Mouse (Mus musculus): Measurements from ENCODE around the gene Nfkbid.

DNA sequence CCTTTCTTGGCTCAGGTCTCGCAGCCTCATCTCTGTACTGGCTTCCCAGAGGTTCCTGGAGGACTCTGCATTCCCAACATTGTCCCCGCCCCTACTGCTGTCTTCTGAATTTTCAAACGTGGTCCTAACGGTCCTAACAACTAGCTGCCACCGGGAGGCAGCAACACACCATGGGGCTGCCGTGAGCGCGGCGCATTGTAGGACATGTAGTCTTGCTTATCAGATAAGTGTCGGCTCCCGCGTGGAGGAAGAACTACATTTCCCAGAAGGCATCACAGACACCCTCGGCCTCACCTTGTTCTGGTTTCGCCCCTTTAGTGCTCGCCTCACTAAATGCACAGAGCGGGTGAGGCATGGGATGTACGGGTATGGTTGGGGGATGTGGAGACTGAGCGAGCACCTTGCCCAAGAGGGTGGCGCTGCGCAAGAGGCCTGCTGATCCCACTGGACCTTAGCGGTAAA is 48.0 kb upstream of the Nfkbid start:
- peak; percentile 99 for TF ChIP-seq CTCF (IDR thresholded peaks at IDR 0.05; ENCODE audit: low read depth)
- TF ChIP-seq EP300 (optimal IDR thresholded peaks at IDR 0.05) = no peak
